Mouse (Mus musculus) small intestine, adult 2 months (tissue): ENCODE results near the gene Shroom3.

Experiments used
- CTCF ChIP-seq: fragments of 200-500 bp; IDR thresholded peaks from 2 replicates; pipeline ENCODE4 v1.5.1; 2012; ENCODE audit warnings: low read depth, mild to moderate bottlenecking, control low read depth, inconsistent platforms, low read length, moderate library complexity, mixed read lengths; ENCODE audit not compliant: insufficient replicate concordance, insufficient read length; ENCODE audit errors: extremely low read depth
- POLR2A ChIP-seq: fragments of 200-500 bp; IDR thresholded peaks from 2 replicates; pipeline ENCODE4 v1.6.1; 2012; ENCODE audit warnings: low read depth, mild to moderate bottlenecking, control low read depth, inconsistent platforms, low read length, moderate library complexity

DNA sequence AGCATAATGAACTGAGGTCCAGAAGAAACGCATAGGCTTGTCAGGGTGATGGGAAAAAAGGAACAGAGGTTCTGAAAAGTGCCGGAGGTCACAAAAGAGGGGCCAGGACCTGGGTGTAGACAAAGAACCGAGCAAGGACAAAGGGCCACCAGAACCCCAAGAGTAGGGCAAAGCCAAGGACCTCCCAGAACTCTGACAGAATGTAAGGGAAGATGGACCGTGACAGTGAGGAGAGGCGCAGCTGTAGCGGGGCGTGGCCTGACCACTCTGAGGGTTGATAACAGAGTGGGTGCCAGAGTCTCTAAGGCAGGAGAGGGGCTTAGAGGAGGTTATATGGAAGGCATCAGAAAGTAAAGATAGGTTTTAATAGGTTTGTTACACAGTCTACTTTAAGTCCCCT, 77.3 kb downstream of the Shroom3 start:
- TF ChIP-seq POLR2A (no peak), CTCF (no peak)
